Mouse (Mus musculus) kidney, embryonic 14.5 days (tissue): ENCODE measurements around the gene Id3. TPM values are rescaled to one million over a fixed set of nuclear protein-coding genes. Genes with fewer than 3 reads are reported as not detected.

Source experiments
- ATAC-seq: fragments of 200-750 bp; cut with Nextera tagmentation; 2 replicates; pipeline ENCODE4 v1.8.0; 2017; ENCODE audit warnings: moderate number of reproducible peaks, mild to moderate bottlenecking, moderate TSS enrichment, moderate library complexity; ENCODE audit not compliant: low FRiP score, low TSS enrichment
- H3K27ac ChIP-seq: fragments of 300-500 bp; sonication (generic); 2 replicates; pipeline ENCODE4 v1.5.1; 2014; ENCODE audit warnings: low read depth, mild to moderate bottlenecking, low read length, moderate library complexity, mixed read lengths
- H3K27me3 ChIP-seq: fragments of 300-500 bp; sonication (generic); 2 replicates; pipeline ENCODE4 v1.6.1; 2014; ENCODE audit warnings: mild to moderate bottlenecking, low read length; ENCODE audit not compliant: control insufficient read depth, insufficient read depth
- H3K36me3 ChIP-seq: fragments of 300-500 bp; sonication (generic); 2 replicates; pipeline ENCODE4 v1.6.1; 2014; ENCODE audit warnings: low read length, mixed read lengths; ENCODE audit not compliant: control insufficient read depth, insufficient read depth
- H3K4me1 ChIP-seq: fragments of 300-500 bp; sonication (generic); 2 replicates; pipeline ENCODE4 v1.6.1; 2014; ENCODE audit warnings: low read length, mixed read lengths; ENCODE audit not compliant: control insufficient read depth, insufficient read depth
- H3K4me2 ChIP-seq: fragments of 300-500 bp; sonication (generic); replicated peaks from 2 replicates; pipeline ENCODE4 v1.6.1; 2014; ENCODE audit warnings: low read depth, mild to moderate bottlenecking, low read length
- H3K4me3 ChIP-seq: fragments of 300-500 bp; sonication (generic); 2 replicates; pipeline ENCODE4 v1.5.1; 2014; ENCODE audit warnings: mild to moderate bottlenecking, low read length
- H3K9ac ChIP-seq: fragments of 300-500 bp; sonication (generic); 2 replicates; pipeline ENCODE4 v1.6.1; 2014; ENCODE audit warnings: low read depth, mild to moderate bottlenecking, low read length, moderate library complexity
- H3K9me3 ChIP-seq: fragments of 300-500 bp; sonication (generic); 2 replicates; pipeline ENCODE4 v1.6.1; 2016; ENCODE audit warnings: low read length; ENCODE audit not compliant: control insufficient read depth
- WGBS: fragments of 180-500 bp; shearing (Covaris S2); extraction: QIAGEN DNeasy Blood & Tissue Kit; methylation state at CpG from one replicate; pipeline ENCODE4 v1.1.7; 2014; 5-methylcytosine and 5-hydroxymethylcytosine counted together
- polyA plus RNA-seq: library from polyadenylated mRNA; unstranded; fragments of >200 nt; fragmentation: Nextera tagmentation; extraction: Ambion mirVana; gene quantifications from 2 replicates; pipeline ENCODE4 v1.2.1, GENCODE M21; 2014

Gene Id3
- polyA plus RNA-seq, 1 experiment from 2014 or later, result 848 TPM

GRCm38 (mm10) chr4:136106880-136107301, 36.4 kb upstream of the Id3 start:
- no peak overlapping the region for H3K4me3 ChIP-seq
- H3K27me3 ChIP-seq, result no peaks in the 10 kb centered on the region
- H3K9ac ChIP-seq, result no peak overlapping the region
- no peak overlapping the region for H3K4me2 ChIP-seq
- H3K9me3 ChIP-seq, result no peaks in the 10 kb centered on the region
- no peaks in the 10 kb centered on the region for H3K36me3 ChIP-seq
- WGBS, result 48% methylated on average over 7 of the region's 7 CpGs
- H3K27ac ChIP-seq, result no peak overlapping the region
- ATAC-seq, result peak; percentile 33; the same call in 1 of the 2 replicates
- H3K4me1 ChIP-seq, result peaks cover 19% of the 10 kb centered on the region

DNA sequence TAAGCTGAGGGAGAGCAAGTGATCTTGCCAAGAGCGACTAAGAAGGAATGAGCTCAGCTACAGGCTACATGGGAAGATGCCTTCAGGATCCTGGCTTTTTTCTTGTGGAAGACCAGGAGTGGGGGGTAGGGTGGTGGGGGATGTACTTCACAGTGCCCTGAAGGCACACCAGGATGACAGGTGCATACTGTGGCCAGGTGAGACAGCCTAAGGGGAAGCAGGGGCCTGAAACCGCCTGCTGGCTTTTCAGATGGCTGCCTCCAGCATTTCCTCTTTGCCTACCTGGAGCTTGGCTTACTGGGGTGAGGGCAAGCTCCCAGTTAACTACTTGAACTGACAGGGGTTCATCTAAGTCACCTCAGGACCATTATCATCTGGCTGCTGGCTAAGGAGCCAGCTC, 34.1 kb upstream of the Id3 start:
- no peak overlapping the region for H3K27ac ChIP-seq
- no peak overlapping the region for H3K4me3 ChIP-seq
- H3K9ac ChIP-seq, result no peak overlapping the region
- peaks cover 19% of the 10 kb centered on the region for H3K4me1 ChIP-seq
- no peaks in the 10 kb centered on the region for H3K9me3 ChIP-seq
- H3K4me2 ChIP-seq, result no peak overlapping the region
- no peak for ATAC-seq
- 85% methylated on average over 2 of the region's 2 CpGs for WGBS
- no peaks in the 10 kb centered on the region for H3K27me3 ChIP-seq
- no peaks in the 10 kb centered on the region for H3K36me3 ChIP-seq

DNA sequence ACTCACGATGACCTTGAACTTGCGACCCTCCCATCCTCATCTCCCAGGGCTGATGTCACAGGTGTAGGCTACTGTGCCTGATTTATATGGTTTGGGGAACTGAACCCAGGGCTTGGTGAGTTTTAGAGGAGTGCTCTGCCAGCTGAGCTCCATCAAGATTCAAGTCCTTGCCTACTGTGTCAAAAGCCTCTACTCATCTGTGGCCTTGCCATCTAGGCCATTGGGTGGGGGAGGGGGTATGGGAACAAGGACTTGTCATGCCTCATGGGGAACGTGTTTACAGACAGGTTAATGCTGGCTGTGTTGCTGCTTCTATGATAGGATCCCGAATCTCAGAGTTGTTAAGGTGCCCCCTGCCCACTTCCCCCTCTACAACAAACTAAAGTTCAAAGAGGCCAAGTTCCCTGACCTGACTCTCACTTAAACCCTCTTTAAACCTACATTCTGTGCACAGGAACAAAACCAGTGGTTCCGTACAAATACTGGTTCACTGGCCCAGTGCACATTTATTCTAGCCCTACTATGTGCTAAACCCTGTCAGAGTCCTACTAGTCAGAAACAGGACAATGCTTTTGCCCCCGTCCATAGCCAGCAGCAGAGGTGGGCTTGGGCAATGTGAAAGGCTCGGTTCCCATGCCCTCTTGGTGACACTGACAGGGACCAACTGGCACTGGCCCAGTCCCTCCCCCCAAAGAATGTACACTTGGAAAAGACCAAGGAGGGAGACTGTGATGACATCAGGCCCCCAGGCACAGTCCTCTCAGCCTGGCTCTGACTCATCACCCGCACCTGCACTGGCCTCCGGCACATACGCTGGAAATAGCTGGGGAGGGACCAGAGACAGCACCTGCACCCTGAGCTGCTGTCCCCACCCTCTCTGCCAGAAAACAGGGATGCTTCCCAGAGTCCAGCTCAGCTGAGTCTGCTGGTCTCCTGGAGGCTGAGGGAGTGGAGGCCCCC, 33.1 kb upstream of the Id3 start:
- Histone ChIP-seq H3K4me2 (no peak overlapping the region), H3K4me1 (peaks cover 9% of the 10 kb centered on the region), H3K9ac (no peak overlapping the region), H3K27ac (no peak overlapping the region), H3K9me3 (no peaks in the 10 kb centered on the region), H3K4me3 (no peak overlapping the region), H3K27me3 (no peaks in the 10 kb centered on the region), H3K36me3 (no peaks in the 10 kb centered on the region)
- no peak for ATAC-seq
- 71% methylated on average over 10 of the region's 10 CpGs for WGBS

DNA sequence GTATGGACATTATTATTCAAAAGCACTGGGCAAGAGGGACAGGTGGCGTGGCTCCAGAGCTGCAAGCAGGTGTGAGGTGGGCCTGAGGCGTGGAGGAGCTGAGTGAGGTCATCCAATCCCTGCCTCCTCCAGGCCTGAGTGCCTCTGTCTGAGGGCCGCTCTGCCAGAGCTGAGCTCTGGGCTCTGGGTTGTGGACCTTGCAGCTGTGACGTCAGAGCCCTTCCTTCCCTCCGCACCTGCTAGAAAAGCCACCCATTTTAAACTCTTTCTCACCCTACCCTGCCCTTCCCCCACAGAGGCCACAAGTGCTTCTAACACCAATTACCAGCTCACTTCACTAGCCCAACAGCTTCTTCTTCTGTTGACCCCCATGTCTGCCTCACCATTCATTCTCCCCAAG, 31.0 kb upstream of the Id3 start:
- Histone ChIP-seq H3K27me3 (no peaks in the 10 kb centered on the region), H3K27ac (no peak overlapping the region), H3K4me1 (no peaks in the 10 kb centered on the region), H3K36me3 (no peaks in the 10 kb centered on the region), H3K4me2 (no peak overlapping the region), H3K9me3 (no peaks in the 10 kb centered on the region), H3K4me3 (no peak overlapping the region), H3K9ac (peak overlapping the region; percentile 7; the same call in 1 of the 2 replicates)
- 39% methylated on average over 5 of the region's 5 CpGs for WGBS
- ATAC-seq, result peak; percentile 45; the same call in 1 of the 2 replicates

GRCm38 (mm10) chr4:136114747-136115146, 28.6 kb upstream of the Id3 start:
- Histone ChIP-seq H3K4me1 (peaks cover 4% of the 10 kb centered on the region; the same call in 1 of the 2 replicates), H3K4me3 (no peak overlapping the region), H3K9me3 (no peaks in the 10 kb centered on the region), H3K27me3 (no peaks in the 10 kb centered on the region), H3K27ac (no peak overlapping the region), H3K9ac (no peak overlapping the region), H3K4me2 (no peak overlapping the region), H3K36me3 (no peaks in the 10 kb centered on the region)
- no peak for ATAC-seq
- WGBS, result 84% methylated on average over 5 of the region's 5 CpGs

- no peak overlapping the region for H3K9ac ChIP-seq
- 59% methylated on average over 13 of the region's 13 CpGs for WGBS
- no peaks in the 10 kb centered on the region for H3K27me3 ChIP-seq
- no peaks in the 10 kb centered on the region for H3K9me3 ChIP-seq
- no peak overlapping the region for H3K4me2 ChIP-seq
- no peaks in the 10 kb centered on the region for H3K36me3 ChIP-seq
- H3K4me3 ChIP-seq, result no peak overlapping the region
- ATAC-seq, result no peak
- peaks cover 10% of the 10 kb centered on the region for H3K4me1 ChIP-seq
- no peak overlapping the region for H3K27ac ChIP-seq
These were observed 26.3 kb upstream of the Id3 start for GRCm38 (mm10) chr4:136117022-136117421.

DNA sequence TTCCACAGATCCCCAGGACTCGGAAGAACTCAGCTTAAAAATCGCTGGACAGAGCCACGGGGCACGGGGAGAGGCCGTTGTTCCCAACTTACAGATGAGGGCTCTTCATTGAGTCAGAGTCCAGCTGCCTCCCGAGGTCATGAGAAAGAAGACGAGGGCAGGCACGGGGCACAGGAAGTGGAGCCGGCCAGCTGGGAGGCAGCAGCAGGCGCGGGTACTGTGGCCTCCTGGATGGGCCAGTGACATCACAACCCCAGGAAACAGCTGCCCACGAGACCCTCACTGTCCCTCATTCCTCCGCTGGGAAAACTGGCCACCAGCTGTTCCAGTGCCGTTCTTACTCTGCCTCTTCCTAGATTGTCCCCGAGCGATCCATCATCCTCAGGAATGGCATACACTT, 23.3 kb upstream of the Id3 start:
- whole genome bisulfite sequencing, result 20% methylated on average over 16 of the region's 16 CpGs
- ATAC-seq, result peak; percentile 44; the same call in 1 of the 2 replicates
- peaks cover 15% of the 10 kb centered on the region for H3K4me1 ChIP-seq
- no peak overlapping the region; the same call in 1 of the 2 replicates for H3K27ac ChIP-seq
- no peak overlapping the region for H3K9ac ChIP-seq
- no peaks in the 10 kb centered on the region for H3K9me3 ChIP-seq
- no peak overlapping the region for H3K4me3 ChIP-seq
- no peaks in the 10 kb centered on the region for H3K27me3 ChIP-seq
- no peaks in the 10 kb centered on the region for H3K36me3 ChIP-seq
- H3K4me2 ChIP-seq, result no peak overlapping the region

DNA sequence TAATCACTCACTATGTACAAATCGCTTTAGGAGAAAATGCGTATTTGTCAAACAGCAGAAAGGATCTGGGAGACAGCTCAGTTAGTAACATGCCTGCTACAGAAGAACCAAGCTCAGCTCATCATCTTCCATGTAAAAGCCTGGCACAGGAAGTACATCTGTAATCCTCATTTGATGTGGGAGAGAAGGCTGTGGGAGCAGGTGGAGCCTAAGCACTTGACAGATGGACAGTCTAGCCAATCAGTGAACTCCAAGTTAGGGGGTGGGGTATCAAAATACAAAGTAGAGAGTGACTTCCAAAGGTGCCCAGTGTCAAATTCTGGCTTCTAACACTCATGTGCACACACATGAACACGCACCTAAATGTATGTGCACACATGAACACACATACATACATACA, 22.1 kb upstream of the Id3 start:
- Histone ChIP-seq H3K36me3 (no peaks in the 10 kb centered on the region), H3K4me1 (peaks cover 19% of the 10 kb centered on the region), H3K27ac (no peak overlapping the region), H3K4me3 (no peak overlapping the region), H3K4me2 (no peak overlapping the region), H3K9me3 (no peaks in the 10 kb centered on the region), H3K9ac (no peak overlapping the region; the same call in 1 of the 2 replicates), H3K27me3 (no peaks in the 10 kb centered on the region)
- WGBS, result 96% methylated on average over 3 of the region's 3 CpGs
- ATAC-seq, result no peak

- no peak overlapping the region for H3K9ac ChIP-seq
- H3K27ac ChIP-seq, result no peak overlapping the region
- H3K36me3 ChIP-seq, result no peaks in the 10 kb centered on the region
- no peaks in the 10 kb centered on the region for H3K27me3 ChIP-seq
- WGBS, result 70% methylated on average over 7 of the region's 7 CpGs
- H3K9me3 ChIP-seq, result no peaks in the 10 kb centered on the region
- ATAC-seq, result no peak
- peaks cover 22% of the 10 kb centered on the region for H3K4me1 ChIP-seq
- H3K4me3 ChIP-seq, result no peak overlapping the region
- H3K4me2 ChIP-seq, result no peak overlapping the region
These were observed 21.3 kb upstream of the Id3 start for GRCm38 (mm10) chr4:136121844-136122468.
